Mouse (Mus musculus) neural tube, embryonic 11.5 days (tissue): ENCODE results near the gene Crebzf. TPM values are rescaled to one million over a fixed set of nuclear protein-coding genes. Genes with fewer than 3 reads are reported as not detected.
A peak's percentile ranks its signal among the peaks of the same experiment; 100 is the strongest.

Source experiments
- ATAC-seq: fragments of 200-750 bp; cut with Nextera tagmentation; 2 replicates; pipeline ENCODE4 v1.8.0; 2017; ENCODE audit warnings: moderate number of reproducible peaks, mild to moderate bottlenecking, moderate TSS enrichment, moderate library complexity; ENCODE audit not compliant: insufficient read depth, low FRiP score, low TSS enrichment
- DNase-seq: peaks from one replicate; pipeline ENCODE4 v3.0.0-alpha.2; 2015; ENCODE audit warnings: low spot score
- H3K27ac ChIP-seq: fragments of 300-500 bp; sonication (generic); 2 replicates; pipeline ENCODE4 v1.5.1; 2014; ENCODE audit warnings: low read depth, mild to moderate bottlenecking, low read length
- H3K27me3 ChIP-seq: fragments of 300-500 bp; sonication (generic); 2 replicates; pipeline ENCODE4 v1.6.1; 2014; ENCODE audit warnings: mild to moderate bottlenecking, low read length, mixed read lengths; ENCODE audit not compliant: control insufficient read depth, insufficient read depth
- H3K36me3 ChIP-seq: fragments of 300-500 bp; sonication (generic); 2 replicates; pipeline ENCODE4 v1.6.1; 2014; ENCODE audit warnings: mild to moderate bottlenecking, low read length, moderate library complexity, mixed read lengths; ENCODE audit not compliant: control insufficient read depth, insufficient read depth
- H3K4me1 ChIP-seq: fragments of 300-500 bp; sonication (generic); 2 replicates; pipeline ENCODE4 v1.6.1; 2014; ENCODE audit warnings: low read length, mixed read lengths; ENCODE audit not compliant: control insufficient read depth, insufficient read depth
- H3K4me2 ChIP-seq: fragments of 300-500 bp; sonication (generic); 2 replicates; pipeline ENCODE4 v1.6.1; 2014; ENCODE audit warnings: low read depth, mild to moderate bottlenecking, moderate library complexity
- H3K4me3 ChIP-seq: fragments of 300-500 bp; sonication (generic); 2 replicates; pipeline ENCODE4 v1.5.1; 2014; ENCODE audit warnings: low read depth, low read length
- H3K9ac ChIP-seq: fragments of 300-500 bp; sonication (generic); 2 replicates; pipeline ENCODE4 v1.6.1; 2014; ENCODE audit warnings: mild to moderate bottlenecking, low read length
- H3K9me3 ChIP-seq: fragments of 300-500 bp; sonication (generic); 2 replicates; pipeline ENCODE4 v1.6.1; 2016; ENCODE audit warnings: low read length; ENCODE audit not compliant: control insufficient read depth
- WGBS: fragments of 180-500 bp; shearing (Covaris S2); extraction: QIAGEN DNeasy Blood & Tissue Kit; methylation state at CpG from one replicate; pipeline ENCODE4 v1.1.7; 2014; 5-methylcytosine and 5-hydroxymethylcytosine counted together
- polyA plus RNA-seq: library from polyadenylated mRNA; unstranded; fragments of >200 nt; fragmentation: Nextera tagmentation; extraction: Ambion mirVana; gene quantifications from 2 replicates; pipeline ENCODE4 v1.2.1, GENCODE M21; 2014

The Crebzf gene
- polyA plus RNA-seq, 1 experiment from 2014 or later, result 40.8 TPM

GRCm38 (mm10) chr7:90461441-90461840, 18.9 kb downstream of the Crebzf start:
- 93% methylated on average over 5 of the region's 5 CpGs for WGBS
- DNase-seq (no peak), ATAC-seq (no peak)
- no peak overlapping the region for H3K4me3 ChIP-seq
- no peaks in the 10 kb centered on the region for H3K27me3 ChIP-seq
- no peaks in the 10 kb centered on the region for H3K9me3 ChIP-seq
- H3K4me1 ChIP-seq, result peaks cover 2% of the 10 kb centered on the region; the same call in 1 of the 2 replicates
- H3K9ac ChIP-seq, result no peak overlapping the region
- H3K36me3 ChIP-seq, result no peaks in the 10 kb centered on the region
- no peak overlapping the region for H3K4me2 ChIP-seq
- no peak overlapping the region for H3K27ac ChIP-seq

- no peaks in the 10 kb centered on the region for H3K27me3 ChIP-seq
- 79% methylated on average over 2 of the region's 2 CpGs for WGBS
- no peaks in the 10 kb centered on the region for H3K4me1 ChIP-seq
- no peak overlapping the region for H3K4me3 ChIP-seq
- H3K27ac ChIP-seq, result no peak overlapping the region
- ATAC-seq (no peak), DNase-seq (no peak)
- H3K9ac ChIP-seq, result no peak overlapping the region
- H3K36me3 ChIP-seq, result 0 out of 2 replicates have a peak, but pooled peaks cover 2% of the 10 kb centered on the region
- H3K4me2 ChIP-seq, result no peak overlapping the region
- H3K9me3 ChIP-seq, result no peaks in the 10 kb centered on the region
These were observed 31.0 kb downstream of the Crebzf start for GRCm38 (mm10) chr7:90473511-90473910.

- WGBS, result 0% methylated on average over 36 of the region's 36 CpGs
- DNase-seq, result peak; percentile 99
- peak within 1 kb of the TSS; percentile 60 for H3K4me3 ChIP-seq
- H3K27ac ChIP-seq, result no peak within 1 kb of the TSS
- H3K4me2 ChIP-seq, result peak within 1 kb of the TSS; percentile 71
- peak; percentile 100 for ATAC-seq
- no peaks in the 10 kb centered on the region for H3K9me3 ChIP-seq
- H3K9ac ChIP-seq, result peak within 1 kb of the TSS; percentile 59
- no peaks in the 10 kb centered on the region for H3K27me3 ChIP-seq
- H3K36me3 ChIP-seq, result no peaks in the 10 kb centered on the region
- H3K4me1 ChIP-seq, result no peaks in the 10 kb centered on the region
These were observed 33.3 kb downstream of the Crebzf start, which contains the start of gene Tmem126b for GRCm38 (mm10) chr7:90475793-90476312. Gene Tmem126b, minus strand, starts transcription at chr7:90476001.

- Histone ChIP-seq H3K4me3 (peak within 1 kb of the TSS; percentile 60), H3K27ac (no peak within 1 kb of the TSS), H3K9me3 (no peaks in the 10 kb centered on the region), H3K4me2 (peak within 1 kb of the TSS; percentile 71), H3K36me3 (no peaks in the 10 kb centered on the region), H3K27me3 (no peaks in the 10 kb centered on the region), H3K9ac (peak within 1 kb of the TSS; percentile 59), H3K4me1 (no peaks in the 10 kb centered on the region)
- ATAC-seq, result peak; percentile 1
- DNase-seq, result peak; percentile 31
- under 1% methylated on average over 32 of the region's 32 CpGs for WGBS
These were observed 34.0 kb downstream of the Crebzf start, which contains the start of gene Dlg2 for GRCm38 (mm10) chr7:90476313-90477245. Gene Dlg2, plus strand, starts transcription at chr7:90476672.

- no peaks in the 10 kb centered on the region for H3K4me1 ChIP-seq
- no peaks in the 10 kb centered on the region for H3K27me3 ChIP-seq
- ATAC-seq (no peak), DNase-seq (no peak)
- no peaks in the 10 kb centered on the region for H3K9me3 ChIP-seq
- H3K9ac ChIP-seq, result no peak overlapping the region
- H3K4me2 ChIP-seq, result no peak overlapping the region
- no peaks in the 10 kb centered on the region for H3K36me3 ChIP-seq
- H3K4me3 ChIP-seq, result no peak overlapping the region
- no peak overlapping the region for H3K27ac ChIP-seq
- WGBS, result 90% methylated on average over 2 of the region's 2 CpGs
These were observed 40.1 kb downstream of the Crebzf start for GRCm38 (mm10) chr7:90482607-90483006.

Other genes with a start within 250 kb of the Crebzf start
- gene Ccdc83, start 177.0 kb upstream of the Crebzf start, polyA plus RNA-seq, result not detected in 2 replicates
- gene Sytl2, start 140.5 kb upstream of the Crebzf start, polyA plus RNA-seq, result 9.0 and 9.3 TPM in 2 replicates
- 2.4 and 3.0 TPM in 2 replicates for gene Ccdc89, start 16.2 kb upstream of the Crebzf start, polyA plus RNA-seq
- gene Tmem126a, start 14.5 kb downstream of the Crebzf start, polyA plus RNA-seq, result 111 and 118 TPM in 2 replicates
- 41.8 and 43.3 TPM in 2 replicates for gene Tmem126b, start 33.3 kb downstream of the Crebzf start, polyA plus RNA-seq
- 5.1 and 6.2 TPM in 2 replicates for gene Dlg2, start 33.9 kb downstream of the Crebzf start, polyA plus RNA-seq